Mouse (Mus musculus) T-helper 1 cell (primary cell): ENCODE measurements around the gene Hexim2.

Experiments used
- in situ Hi-C: fragments of 300-600 bp; cut with MboI, MseI; formaldehyde crosslinking; loops from one replicate; pipeline ENCODE4 v1.15.1; 2025; ENCODE audit warnings: high pct_unique_total_duplicates

Gene Hexim2

DNA sequence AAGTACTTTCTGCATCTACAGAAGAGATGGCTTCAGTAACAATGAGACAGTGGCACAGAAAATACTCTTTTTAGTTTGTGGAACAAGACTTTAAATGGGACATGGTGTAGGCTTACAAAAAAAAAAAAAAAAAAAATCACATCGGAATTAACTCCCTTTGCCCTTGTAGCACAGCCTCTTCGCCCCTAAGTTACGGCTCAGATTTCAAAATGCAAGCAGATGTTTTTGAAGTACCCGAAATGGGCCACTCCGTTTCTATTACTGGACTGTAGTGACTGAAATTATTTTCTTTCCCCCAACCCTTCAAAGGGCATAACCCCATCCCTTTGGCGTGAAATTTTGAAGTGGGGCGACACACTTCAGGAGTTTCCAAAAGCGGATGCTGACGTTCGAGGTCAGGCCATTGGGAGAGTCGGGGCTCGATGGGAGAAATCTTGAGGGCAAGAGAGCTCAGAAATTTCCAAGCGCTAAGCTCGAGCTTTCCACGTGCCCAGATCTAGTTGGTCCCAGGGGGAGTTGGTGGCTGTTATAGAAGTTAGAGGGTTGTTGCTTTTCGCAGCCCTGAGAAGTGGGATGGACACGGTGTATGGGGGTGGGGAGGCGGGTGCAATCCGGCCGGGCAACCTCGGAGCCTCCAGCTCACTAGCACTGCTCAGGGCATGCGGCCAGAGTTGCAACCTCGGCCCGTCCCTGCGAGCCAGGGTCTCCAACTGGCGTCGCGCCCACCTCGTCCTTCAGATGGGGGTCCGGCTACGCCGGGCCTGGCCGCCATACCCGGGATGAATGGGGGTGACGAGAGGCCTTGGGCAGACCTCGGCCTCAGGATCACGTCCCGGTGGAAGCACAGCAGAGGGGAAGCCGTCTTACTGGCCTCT is at the start of gene Hexim2:
Gene Hexim2, plus strand, starts transcription at position 729 of the 875 bp plus-strand sequence.
- in situ Hi-C loops: loop anchor here (10.0 kb wide), 1 partner anchor 1467 kb away; the partner anchor contains the start of gene Arl4d

DNA sequence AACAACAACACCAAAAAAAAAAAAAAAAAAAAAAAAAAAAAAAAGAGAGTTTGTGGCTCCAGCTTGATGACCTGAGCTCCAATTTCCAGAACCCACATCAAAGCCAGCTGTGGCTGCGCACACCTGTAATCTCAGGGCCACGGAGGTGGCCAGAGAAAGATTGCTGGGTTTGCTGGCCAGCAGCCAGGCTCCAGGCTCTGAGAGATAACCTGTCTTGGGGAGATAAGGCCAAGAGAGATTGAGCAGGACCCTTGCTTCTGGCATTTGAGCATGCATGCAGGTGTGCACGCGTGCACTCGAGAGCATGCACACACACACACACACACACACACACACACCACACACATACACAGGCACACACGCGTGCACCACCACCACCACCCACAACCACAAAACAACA is 38.9 kb upstream of the Hexim2 start:
- in situ Hi-C loops: no loop called here

DNA sequence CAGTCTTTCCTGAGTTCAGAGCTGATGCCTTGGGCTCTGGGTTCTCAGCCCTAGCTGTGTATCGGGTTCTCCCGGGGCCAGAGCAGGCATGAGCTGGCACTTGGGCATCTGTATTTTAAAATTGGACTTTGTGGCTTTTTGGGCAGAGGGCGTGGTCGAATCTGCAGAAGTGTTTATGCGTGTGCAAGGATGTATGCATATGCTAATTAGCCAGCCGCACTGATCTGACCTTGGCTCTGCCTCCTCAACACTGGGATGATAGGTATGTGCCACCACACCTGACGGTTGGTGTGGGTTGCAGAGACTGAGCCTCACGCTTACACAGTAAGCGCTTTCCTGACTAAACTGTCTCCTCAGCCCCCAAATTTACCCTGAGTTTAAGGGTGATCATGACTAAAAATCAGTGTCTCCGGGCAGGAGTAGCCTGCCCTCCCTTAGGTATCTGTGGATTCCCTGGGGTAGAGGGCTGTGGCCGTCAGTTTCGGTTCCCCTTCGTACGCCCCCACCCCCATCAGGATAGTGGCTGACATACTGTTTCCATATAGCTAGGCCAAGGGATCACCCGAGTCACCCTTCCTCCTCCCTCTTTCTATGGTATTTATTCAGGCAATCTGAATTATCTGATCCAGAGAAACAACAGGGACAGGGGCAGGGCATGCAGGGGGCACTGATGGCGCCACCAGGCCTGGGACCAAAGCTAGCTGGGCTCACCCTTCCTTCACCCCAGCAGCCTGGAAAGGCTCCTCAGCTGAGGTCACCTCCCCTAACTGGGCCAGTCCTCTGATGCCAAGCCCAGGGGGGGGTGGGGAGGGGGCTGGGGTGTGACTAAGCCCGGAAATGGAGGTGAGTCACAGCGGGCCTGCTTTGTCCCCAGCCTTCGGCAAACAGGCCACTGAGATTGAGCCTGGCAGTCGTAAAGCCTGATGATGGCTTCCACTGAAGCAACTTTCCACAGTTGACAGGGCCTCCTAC is 38.1 kb upstream of the Hexim2 start:
- in situ Hi-C loops: no loop called here

DNA sequence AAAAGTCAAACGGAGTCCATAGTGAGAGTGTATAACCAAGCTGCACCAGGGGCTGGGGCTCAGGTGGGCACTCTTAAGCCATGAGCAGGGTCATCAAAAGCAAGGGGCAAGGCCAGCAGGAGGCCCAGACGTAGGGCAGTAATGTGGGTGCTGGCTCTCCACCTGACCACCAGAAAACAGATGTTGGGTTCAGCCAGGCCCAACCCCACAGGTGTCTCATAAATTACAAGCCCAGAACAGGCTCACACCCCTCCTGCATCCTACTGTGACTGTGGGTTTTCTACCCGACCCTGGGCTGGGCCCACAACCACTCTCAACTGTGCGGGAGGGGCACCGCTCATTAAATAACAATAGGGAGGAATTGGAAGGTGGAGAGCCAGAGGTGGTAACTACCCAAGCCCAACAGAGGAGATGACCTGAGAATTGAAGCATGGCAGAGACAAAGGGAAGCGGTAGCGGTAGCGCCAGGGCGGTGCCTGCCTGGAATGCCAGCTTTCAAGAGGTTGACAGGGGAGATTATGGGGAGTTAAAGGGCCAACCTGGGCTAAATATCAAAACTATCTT is 37.0 kb upstream of the Hexim2 start:
- in situ Hi-C loops: no loop called here

DNA sequence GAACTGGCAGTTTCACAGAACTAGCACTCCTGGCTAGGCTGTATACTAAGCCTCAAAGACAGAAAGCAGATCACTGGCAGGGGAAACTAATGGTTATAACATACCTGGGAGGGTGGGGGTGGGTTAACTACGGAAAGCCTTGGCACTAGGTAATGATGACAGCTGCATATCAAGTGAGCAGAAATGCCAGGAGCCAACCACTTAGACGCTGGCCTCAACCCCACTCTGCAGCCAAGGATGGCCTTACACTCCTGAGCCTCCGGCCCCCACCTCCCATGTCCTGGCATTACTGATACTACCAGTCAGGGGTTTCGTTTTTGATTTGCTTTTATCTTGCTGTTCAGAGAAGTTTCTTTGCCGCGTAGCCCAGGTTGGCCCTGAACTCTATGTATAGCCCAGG is 36.4 kb upstream of the Hexim2 start:
- in situ Hi-C loops: no loop called here

DNA sequence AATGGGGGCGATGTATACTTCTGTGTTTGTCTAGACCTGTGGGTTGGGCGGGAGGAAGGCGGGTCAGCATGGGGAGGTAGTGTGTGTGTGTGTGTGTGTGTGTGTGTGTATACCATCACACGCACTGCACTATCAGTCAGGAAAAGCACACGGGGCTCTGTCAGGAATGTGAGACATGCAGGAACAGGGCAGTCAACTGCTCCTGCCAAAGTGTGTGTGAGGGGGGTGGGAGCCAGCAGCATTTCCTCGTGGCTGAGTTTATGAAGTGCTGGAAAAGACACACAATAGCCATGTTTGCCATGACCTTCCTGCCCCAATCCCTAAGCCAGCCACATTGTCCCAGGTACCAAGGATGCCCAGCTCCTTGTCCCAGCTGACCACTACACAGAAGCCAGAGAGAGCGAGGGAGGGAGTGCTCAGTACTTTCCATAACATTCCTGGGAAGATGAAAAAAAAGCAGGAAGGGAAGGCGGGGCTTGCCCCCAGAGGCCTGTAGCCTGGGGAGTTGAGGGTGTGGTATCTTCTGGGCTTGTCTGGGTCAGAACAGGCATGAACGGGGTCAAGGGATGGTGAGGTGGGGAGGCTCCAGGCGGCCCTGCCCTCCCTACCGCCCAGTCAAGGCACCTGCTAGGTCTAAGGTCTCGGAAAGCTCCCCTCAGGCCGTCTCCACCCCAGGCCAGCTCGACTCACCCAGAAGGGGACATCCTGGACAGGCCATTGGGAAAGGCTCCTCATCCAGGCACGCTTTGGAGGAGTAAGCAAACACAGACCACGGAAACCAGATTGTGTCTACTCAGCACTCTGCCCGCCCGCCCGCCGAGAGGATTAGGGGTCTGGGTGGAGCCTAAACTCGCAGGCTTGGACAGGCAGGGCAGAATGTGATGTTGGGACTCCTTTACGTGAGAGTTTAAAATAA is 35.0 kb upstream of the Hexim2 start:
- in situ Hi-C loops: no loop called here

DNA sequence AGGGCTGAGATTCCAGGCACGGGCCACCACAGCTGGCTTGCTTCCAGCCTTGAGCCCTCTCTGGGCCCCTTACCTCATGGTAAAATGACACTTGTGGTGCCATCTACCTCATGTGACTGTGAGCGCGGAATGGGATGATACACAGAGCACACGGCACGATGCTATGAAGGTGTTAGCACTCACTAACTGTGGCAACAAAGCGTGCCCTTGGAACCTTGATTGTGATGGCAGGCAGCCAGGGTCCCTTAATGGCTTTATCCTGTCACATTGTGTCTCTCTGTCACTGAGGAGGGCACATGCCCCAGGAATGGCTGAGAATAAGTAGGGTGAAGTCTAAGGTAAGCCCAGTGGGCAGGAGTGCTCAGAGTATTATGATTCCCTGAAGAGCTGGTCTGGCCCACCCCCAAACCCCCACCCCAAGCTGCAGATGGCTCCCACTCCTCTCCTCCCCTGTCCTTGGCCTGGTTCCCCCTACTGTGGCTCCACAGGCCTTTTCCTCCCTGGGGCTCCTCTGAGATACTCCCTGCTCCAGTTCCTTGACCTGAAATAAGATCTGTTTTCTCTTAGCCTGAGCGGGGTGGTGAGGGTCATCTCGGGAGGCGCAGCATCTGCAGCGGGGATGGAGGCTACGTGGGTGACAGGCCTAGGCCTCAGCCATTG is 33.6 kb upstream of the Hexim2 start:
- in situ Hi-C loops: no loop called here

DNA sequence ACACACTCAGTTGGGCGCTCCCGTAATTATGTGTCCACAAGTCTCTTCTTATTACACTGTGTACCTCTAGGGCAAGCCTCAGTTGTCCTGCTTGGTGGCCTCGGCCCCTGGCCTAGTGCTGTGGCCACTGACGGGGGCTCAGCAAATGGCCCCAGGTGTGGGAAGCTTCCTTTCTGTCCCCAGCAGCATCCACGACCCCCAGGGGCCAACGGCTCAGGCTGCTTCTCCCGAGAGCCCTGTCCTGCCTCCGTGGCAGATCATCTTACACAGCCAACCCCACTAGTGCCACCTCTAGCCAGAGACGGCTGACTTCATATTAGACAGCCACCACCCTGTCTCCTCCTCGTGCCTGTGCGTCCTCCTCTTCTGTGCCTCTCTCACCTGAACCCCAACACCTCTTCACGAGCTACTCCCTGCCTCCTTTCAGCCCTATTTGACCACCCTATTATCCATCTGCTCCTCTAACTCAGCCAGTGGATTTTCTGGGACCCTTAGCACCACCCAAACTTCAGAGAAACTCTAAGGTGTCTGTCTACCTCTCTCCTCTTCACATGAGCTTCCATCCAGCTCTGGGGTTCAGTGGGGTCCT is 32.8 kb upstream of the Hexim2 start:
- in situ Hi-C loops: no loop called here

DNA sequence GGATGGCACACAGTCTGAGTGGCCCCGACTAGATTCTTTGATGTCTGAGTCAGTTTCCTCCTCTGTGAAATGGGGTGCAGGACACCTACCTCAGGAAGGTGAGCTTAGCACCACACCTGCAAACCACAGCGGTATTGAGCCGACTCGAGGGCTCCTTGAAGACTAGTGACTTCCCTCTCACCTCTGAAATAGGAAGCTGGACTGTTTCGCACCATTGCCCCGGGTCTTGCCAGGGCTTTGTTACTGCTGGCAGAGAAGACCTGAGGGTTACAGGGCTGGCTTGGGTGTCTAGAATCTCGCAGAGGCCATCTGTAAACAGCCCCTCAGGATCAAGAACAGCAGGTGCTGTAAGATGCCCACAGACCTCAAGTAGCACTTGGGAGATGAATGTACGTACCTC is 31.9 kb upstream of the Hexim2 start:
- in situ Hi-C loops: loop anchor here (5.0 kb wide), 1 partner anchor 62 kb away; no protein-coding TSS in a partner anchor

DNA sequence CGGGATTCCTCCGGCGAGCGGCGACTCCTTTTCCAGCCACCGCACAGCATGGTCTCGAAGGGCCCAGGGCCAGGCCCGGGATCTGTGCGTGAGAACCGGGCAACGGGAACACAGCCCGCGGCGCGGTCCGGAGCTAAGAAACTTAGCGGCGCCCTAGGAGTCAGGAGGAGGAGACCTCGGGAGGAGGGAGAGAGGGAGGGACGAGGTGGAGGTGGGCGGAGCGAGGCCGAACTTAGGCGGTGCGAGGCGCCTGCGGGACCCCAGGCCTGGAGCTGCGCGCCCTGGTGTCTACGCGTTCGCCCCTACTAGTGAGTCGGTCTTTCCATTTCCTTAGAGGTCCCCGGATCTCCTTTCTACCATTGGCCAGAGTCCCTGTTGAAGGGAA is 30.8 kb upstream of the Hexim2 start, which contains the start of the genes Plcd3 and Acbd4:
Gene Plcd3, minus strand, starts transcription at position 178 of the 385 bp plus-strand sequence.
Gene Acbd4, plus strand, starts transcription at position 202 of the 385 bp plus-strand sequence.
- in situ Hi-C loops: loop anchor here (5.0 kb wide), 1 partner anchor 61 kb away; no protein-coding TSS in a partner anchor

DNA sequence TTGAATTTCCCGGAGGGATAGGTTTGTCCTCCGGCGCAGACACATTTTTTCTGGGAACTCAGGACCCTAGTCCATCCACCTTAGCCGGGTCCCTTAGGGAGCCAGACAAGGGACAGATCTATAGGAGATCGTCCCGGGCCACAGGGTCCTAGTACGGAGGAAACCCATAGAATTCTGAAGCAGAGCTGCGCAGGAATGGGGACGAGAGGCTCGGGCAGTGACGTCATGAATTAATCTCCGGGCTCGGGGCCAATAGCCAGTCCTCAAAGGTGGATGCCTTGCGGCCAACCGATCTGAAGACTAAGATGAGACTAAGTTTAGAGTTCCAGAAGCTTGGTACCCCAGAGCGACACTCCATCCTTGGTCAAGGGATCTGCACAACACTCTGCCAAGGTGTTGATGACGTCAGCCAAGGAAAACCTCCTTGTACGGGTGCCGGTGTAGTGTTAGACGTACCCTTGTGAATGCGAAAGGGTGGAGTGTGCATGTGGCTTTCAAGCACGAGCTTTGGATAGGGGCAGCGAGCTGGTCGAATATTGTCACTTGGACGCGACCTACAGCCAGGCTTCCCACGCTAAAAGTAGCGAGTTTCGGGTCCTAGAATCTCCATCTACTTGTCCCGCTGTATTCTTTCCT is 30.2 kb upstream of the Hexim2 start:
- in situ Hi-C loops: loop anchor here (5.0 kb wide), 1 partner anchor 60 kb away; no protein-coding TSS in a partner anchor

DNA sequence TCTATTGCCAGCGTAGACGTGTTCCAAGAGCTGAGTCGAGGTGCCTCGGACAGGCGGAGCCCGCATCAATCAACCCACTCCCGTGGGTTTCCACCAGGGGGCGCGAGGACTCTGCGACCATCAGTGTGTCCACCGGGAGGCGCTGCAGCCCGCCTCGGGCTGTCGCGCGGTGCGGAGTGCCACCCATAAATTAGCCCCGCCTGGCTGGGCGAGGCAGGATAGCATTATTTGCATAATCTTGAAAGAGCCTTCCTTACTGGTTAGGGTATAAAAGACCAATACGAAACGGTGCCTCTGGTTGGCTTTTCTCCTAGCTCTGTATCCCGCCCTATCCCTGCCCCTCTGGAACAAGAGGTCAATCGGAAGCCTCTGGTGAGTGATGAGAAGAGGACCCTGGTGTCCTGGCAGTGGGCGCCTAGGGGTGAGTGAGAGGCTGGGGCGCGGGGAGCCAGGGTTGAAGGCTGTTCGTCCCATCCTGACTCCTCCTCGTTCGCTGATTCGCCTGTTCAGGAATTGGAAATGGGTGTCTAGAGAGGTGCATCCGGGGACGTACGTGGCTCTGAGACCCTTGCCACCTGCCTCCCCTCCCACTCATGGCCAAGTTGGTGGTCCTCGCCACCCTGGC is 29.4 kb upstream of the Hexim2 start:
- in situ Hi-C loops: loop anchor here (5.0 kb wide), 1 partner anchor 59 kb away; no protein-coding TSS in a partner anchor

DNA sequence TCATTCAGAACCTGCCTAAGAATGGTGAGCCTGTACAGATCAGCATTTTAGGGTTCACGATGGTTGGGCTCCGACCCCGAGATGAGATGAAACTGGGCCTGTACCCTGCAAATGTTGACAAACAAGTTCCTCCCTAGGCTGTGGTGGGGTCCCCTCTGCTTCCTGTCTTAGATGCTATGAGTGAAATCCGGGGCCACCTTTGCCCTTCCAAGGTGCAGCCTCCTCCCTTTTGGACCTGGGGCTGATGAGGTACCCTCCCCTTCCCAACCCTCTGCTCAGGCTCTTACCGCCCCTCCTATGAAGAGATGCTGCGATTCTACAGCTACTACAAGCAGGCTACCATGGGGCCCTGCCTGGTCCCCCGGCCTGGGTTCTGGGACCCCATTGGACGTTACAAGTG is 28.6 kb upstream of the Hexim2 start:
- in situ Hi-C loops: loop anchor here (5.0 kb wide), 1 partner anchor 59 kb away; no protein-coding TSS in a partner anchor

DNA sequence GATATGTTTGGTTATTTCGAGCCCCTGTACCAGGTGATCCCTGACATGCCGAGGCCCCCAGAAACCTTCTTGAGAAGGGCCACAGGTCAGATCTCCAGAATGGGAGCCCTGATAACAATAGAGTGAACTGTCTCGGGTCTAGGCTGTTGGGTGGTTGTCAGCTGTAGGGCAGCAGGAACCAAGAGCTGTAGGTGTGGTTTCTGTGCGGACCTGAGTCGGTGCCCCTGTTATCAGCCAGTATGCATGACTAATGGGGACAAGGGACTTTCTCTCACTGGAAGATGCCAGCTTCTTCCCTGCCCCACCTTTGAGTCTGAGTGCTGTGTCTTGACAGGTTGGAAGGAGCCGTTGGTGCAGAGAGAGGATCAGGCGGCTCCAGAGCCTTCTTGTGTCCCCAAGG is 27.8 kb upstream of the Hexim2 start:
- in situ Hi-C loops: loop anchor here (5.0 kb wide), 1 partner anchor 58 kb away; no protein-coding TSS in a partner anchor

DNA sequence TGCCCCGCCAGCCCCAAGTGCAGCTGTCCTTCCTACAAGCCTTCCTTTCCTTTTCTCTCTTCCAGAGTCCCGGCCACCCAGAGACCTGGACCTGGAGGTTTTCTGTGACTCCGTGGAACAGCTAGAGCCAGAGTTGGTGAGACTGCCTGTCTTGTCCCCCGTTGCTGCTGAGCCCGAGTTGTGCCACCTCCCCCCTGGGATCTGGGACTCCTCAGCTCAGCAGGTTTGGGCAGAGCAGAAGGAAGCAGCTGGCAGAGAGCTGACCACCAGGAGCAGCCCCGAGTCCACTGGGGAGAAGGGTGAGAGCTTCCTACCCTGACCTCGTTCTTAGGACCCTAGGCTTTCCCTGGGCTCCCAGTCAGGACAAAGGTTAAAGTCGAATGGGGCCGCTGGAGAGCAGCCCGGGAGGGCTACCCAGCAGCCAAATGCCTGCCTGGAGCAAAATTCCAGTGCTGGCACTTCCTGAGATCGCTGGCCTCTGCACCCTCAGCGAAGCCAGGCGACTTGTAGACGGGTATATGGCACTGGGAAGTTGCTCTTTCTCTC is 27.0 kb upstream of the Hexim2 start:
- in situ Hi-C loops: no loop called here

DNA sequence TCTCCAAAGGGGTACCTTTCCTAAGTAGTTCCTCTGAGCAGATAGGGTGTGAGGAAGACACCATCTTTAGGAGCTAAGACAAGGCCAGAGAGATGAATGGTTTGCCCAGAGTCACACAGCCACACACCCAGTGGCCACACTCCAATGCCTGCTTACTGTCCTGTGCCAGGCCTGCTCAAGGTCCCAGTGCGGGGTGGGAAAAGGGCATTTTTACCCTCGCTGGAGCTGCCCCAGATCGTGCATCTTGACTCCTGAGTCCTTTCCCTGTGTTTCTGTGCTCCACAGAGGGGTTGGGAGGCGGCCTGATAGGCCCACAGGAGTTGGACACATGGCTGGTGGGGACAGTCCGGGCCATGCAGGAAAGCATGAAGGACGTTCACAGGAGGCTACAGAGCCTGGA is 26.4 kb upstream of the Hexim2 start:
- in situ Hi-C loops: no loop called here

DNA sequence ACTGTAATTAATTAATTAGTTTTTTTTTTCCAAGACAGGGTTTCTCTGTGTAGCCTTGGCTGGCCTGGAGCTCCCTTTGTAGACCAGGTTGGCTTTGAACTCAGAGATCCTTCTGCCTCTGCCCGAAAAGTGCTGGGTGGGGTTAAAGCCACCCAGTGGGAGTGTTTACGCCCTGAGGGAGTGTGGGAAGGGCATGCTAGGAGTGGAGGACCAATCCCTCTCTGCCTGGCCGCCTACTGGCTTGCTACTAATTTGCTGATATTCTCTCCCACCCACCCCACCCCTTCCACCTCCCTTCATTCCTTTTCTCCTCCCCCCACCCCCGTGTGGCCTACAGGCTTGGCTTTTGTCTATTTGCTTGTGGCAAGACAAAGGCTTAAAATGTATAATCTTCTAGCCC is 25.8 kb upstream of the Hexim2 start:
- in situ Hi-C loops: no loop called here

DNA sequence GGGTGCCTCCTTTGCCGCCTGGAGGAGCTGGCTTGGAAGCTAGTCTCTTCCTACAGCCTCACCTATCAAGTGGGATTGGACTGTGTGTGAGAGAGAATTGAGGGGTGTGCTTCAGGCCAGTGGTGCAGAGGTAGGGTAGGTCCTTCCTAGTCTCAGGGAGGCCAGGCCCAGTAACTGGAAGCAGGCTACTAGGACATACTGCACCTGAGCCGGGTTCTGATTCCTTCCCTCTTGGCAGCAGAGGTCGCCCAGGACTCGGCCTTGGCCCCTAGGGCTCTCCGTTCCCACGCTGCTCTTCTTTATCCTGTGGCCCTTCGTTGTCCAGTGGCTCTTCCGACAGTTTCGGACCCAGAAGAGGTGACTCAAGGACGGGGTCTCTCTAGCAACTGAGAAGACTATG is 20.9 kb upstream of the Hexim2 start:
- in situ Hi-C loops: no loop called here
